Mouse (Mus musculus) neural tube, embryonic 12.5 days (tissue): ENCODE results near the gene Smyd2. TPM values are rescaled to one million over a fixed set of nuclear protein-coding genes. Genes with fewer than 3 reads are reported as not detected.

Experiments used
- ATAC-seq: fragments of 200-750 bp; cut with Nextera tagmentation; 2 replicates; pipeline ENCODE4 v1.8.0; 2017; ENCODE audit warnings: low read depth, mild to moderate bottlenecking, moderate TSS enrichment, moderate library complexity; ENCODE audit not compliant: low FRiP score
- H3K27ac ChIP-seq: fragments of 300-500 bp; sonication (generic); 2 replicates; pipeline ENCODE4 v1.5.1; 2016
- H3K27me3 ChIP-seq: fragments of 300-500 bp; sonication (generic); replicated peaks from 2 replicates; pipeline ENCODE4 v1.6.1; 2016; ENCODE audit warnings: mild to moderate bottlenecking
- H3K36me3 ChIP-seq: fragments of 300-500 bp; sonication (generic); 2 replicates; pipeline ENCODE4 v1.6.1; 2016; ENCODE audit warnings: mild to moderate bottlenecking
- H3K4me1 ChIP-seq: fragments of 300-500 bp; sonication (generic); 2 replicates; pipeline ENCODE4 v1.6.1; 2016
- H3K4me2 ChIP-seq: fragments of 300-500 bp; sonication (generic); replicated peaks from 2 replicates; pipeline ENCODE4 v1.6.1; 2016; ENCODE audit warnings: mild to moderate bottlenecking
- H3K4me3 ChIP-seq: fragments of 300-500 bp; sonication (generic); 2 replicates; pipeline ENCODE4 v1.5.1; 2016
- H3K9ac ChIP-seq: fragments of 300-500 bp; sonication (generic); 2 replicates; pipeline ENCODE4 v1.6.1; 2016; ENCODE audit warnings: mild to moderate bottlenecking
- H3K9me3 ChIP-seq: fragments of 300-500 bp; sonication (generic); 2 replicates; pipeline ENCODE4 v1.6.1; 2016; ENCODE audit warnings: mild to moderate bottlenecking
- WGBS: fragments of 180-500 bp; shearing (Covaris S2); methylation state at CpG from one replicate; pipeline ENCODE4 v1.1.7; 2016; 5-methylcytosine and 5-hydroxymethylcytosine counted together
- polyA plus RNA-seq: library from polyadenylated mRNA; unstranded; fragments of >200 nt; fragmentation: Nextera tagmentation; extraction: Ambion mirVana; gene quantifications from 2 replicates; pipeline ENCODE4 v1.2.1, GENCODE M21; 2016

Smyd2 gene
- polyA plus RNA-seq, 1 experiment from 2014 or later: 52.2 TPM

DNA sequence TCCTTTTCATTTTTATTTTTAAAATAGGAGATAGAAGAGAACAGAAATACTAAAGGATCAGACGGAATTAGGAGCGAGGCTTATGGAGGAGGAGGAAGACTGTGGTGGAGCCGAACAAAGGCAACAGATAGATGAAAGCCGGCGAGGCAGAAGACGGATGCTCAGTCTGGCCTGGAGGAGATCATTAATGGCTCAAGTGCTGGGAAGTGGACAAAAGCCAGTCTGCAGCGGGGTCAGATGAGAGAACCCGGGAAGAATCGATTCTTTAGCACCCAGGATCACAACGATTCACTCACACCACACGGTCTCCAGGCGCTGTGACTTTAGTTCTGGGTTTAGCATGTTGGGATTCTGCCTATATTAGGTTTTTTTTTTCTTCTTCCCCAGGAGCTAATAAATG lies 10.0 kb upstream of the Smyd2 start:
- ATAC-seq: no peak
- WGBS: 16% methylated on average over 12 of the region's 12 CpGs

DNA sequence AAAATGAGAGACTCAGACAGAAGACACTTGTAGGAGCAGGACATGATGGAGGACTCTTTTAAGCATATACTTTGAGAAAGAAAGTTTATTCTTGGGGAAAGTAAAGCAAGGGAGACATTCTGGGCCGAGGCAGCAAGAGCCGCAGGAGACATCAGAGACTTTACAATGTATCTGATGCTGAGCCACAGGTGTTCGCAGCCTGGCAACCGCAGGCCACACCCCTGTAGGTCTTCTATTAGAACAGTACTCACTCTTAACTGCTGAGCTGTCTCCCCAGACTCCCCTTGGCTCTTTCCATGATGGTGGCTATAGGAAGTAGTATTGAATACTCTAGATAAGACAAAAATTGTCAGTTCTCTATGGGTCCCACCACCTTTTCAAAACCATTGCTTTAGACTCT lies 7.7 kb upstream of the Smyd2 start:
- WGBS: 57% methylated on average over 4 of the region's 4 CpGs
- Histone ChIP-seq H3K27ac (no peak overlapping the region), H3K36me3 (no peaks in the 10 kb centered on the region), H3K4me3 (no peak overlapping the region), H3K9ac (no peak overlapping the region), H3K4me1 (peaks cover 5% of the 10 kb centered on the region; the same call in 1 of the 2 replicates), H3K9me3 (no peaks in the 10 kb centered on the region), H3K4me2 (no peak overlapping the region), H3K27me3 (no peaks in the 10 kb centered on the region)
- no peak for ATAC-seq

More for the DNA sequence above, 10.0 kb upstream of the Smyd2 start:
- Histone ChIP-seq H3K36me3 (no peaks in the 10 kb centered on the region), H3K9ac (no peak overlapping the region), H3K4me1 (peaks cover 5% of the 10 kb centered on the region; the same call in 1 of the 2 replicates), H3K9me3 (no peaks in the 10 kb centered on the region), H3K27me3 (no peaks in the 10 kb centered on the region), H3K27ac (no peak overlapping the region), H3K4me3 (no peak overlapping the region), H3K4me2 (no peak overlapping the region)

DNA sequence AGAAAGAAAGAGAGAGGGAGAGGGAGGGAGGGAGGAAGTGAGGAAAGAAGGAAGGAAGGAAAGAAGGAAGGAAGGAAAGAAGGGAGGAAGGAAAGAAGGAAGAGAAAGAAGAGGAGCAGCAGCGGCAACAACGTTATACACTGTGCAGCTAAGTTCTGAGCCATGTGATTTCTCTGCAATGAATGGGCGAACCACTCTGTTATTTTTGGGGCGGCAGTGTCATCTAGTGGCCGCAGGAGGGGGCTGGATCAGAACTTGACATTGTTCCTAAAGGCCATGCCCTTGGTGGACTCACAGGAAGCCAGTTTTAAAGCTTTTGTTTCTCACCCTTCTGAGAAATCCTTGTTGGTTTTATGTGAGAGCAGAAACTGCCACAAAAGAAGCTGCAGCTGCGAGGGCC lies 5.5 kb upstream of the Smyd2 start:
- H3K4me1 ChIP-seq: peaks cover 8% of the 10 kb centered on the region
- H3K4me2 ChIP-seq: peak overlapping the region; percentile 24; the same call in 1 of the 2 replicates
- 4% methylated on average over 6 of the region's 6 CpGs for WGBS
- H3K27me3 ChIP-seq: no peaks in the 10 kb centered on the region
- no peaks in the 10 kb centered on the region for H3K36me3 ChIP-seq
- H3K4me3 ChIP-seq: no peak overlapping the region
- H3K27ac ChIP-seq: no peak overlapping the region
- no peaks in the 10 kb centered on the region for H3K9me3 ChIP-seq
- 0 out of 2 replicates have a peak, but pooled peaks have one; percentile 50 for ATAC-seq
- H3K9ac ChIP-seq: no peak overlapping the region

DNA sequence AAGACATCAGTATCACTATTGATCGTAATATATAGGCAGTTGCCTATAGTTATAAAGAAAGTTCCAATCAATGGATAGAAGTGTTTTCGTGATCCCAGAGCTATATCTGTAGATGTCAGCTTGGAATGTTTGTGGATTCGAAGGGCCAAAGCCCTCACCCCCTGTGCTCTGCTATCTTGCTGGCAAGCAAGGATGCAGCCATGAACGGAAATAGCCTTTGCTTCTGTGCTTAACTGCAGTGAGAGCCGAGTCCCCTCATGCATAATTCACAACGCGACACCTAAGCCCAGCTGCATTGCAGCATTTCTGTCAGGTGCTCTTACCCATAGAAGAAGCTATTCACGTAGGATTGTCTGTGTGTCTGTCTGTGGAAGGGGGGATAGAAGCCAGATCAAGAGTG lies 4.1 kb upstream of the Smyd2 start:
- Histone ChIP-seq H3K9me3 (no peaks in the 10 kb centered on the region), H3K27me3 (no peaks in the 10 kb centered on the region), H3K36me3 (no peaks in the 10 kb centered on the region), H3K4me3 (no peak overlapping the region), H3K4me2 (no peak overlapping the region), H3K27ac (no peak overlapping the region), H3K4me1 (peaks cover 17% of the 10 kb centered on the region), H3K9ac (no peak overlapping the region)
- 59% methylated on average over 8 of the region's 8 CpGs for WGBS
- ATAC-seq: no peak

DNA sequence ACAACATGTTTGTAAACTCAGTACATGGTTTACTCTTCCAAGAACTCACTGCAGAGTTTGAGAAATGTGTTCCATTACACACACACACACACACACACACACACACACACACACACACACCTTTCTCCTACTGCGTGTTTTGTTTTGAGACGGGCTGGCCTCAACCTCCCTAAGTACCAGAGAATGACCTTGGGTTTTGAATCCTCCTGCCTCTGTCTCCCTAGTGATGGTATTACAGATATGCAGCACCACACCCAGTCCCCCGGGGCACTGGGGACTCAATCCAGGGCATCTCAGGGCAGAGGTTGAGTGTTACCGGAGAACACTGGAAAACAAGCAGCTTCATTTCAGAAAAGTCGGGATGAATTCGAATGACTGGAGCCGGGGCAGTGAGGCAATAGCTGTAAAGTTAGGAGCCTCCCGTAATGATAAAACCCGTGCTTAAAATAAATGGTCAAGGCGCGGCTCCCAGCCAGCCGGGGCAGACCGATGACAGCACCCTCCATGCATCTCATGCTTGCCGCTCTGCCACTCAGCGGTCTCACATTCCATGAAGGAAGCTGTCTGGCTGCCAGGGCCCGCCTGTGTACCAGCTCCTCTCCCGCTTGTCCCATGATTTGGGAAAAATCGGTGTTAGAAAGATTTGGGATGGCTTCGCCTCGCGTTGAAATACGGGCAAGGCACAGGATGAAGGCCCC lies 1.9 kb upstream of the Smyd2 start:
- H3K4me1 ChIP-seq: peaks cover 21% of the 10 kb centered on the region
- ATAC-seq: no peak
- no peaks in the 10 kb centered on the region for H3K9me3 ChIP-seq
- H3K4me3 ChIP-seq: no peak overlapping the region
- no peaks in the 10 kb centered on the region; the same call in 1 of the 2 replicates for H3K27me3 ChIP-seq
- no peak overlapping the region for H3K4me2 ChIP-seq
- H3K9ac ChIP-seq: no peak overlapping the region
- H3K36me3 ChIP-seq: no peaks in the 10 kb centered on the region
- H3K27ac ChIP-seq: no peak overlapping the region
- 78% methylated on average over 22 of the region's 22 CpGs for WGBS

DNA sequence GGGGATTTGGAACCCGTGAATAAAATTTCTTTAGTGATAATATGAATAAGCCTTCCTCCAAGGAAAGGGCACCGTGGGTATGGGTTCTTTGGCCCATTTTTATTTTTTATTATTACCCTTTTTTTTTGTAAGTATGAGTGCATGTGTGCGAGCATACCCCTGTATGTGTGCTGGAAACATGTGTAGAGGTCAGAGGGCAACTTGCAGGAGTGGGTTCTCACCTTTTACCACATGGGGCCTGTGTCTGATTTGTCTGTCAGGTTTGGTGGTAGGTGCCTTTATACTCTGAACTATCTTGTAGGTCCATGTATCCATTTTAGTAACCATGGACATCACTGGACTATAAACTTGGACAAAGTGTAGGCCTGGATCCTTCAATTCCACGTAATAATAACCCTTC lies 994 bp upstream of the Smyd2 start:
- Histone ChIP-seq H3K36me3 (no peaks in the 10 kb centered on the region), H3K9ac (no peak overlapping the region)
- no peak for ATAC-seq

DNA sequence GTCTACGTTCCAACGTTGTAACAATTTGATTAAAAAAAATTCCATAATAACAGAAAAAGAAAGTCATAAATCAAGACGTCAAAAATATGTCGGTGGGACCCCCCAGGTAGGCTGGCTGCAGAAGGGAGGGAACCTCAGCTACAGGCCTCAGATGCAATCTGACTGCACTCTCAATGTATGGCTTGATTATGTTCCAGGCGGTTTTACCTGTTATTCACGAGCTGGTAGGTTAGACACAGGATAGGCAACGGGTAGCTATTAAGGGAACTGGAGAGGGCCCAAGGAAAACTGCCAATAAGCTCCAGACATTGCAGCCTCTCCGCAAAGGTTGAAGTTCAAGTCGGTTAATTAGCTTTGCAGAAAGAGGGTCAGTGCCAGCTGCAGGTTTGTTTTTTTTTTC lies 558 bp upstream of the Smyd2 start:
- Histone ChIP-seq H3K4me3 (peak overlapping the region; percentile 75), H3K9ac (peak overlapping the region; percentile 76), H3K36me3 (no peaks in the 10 kb centered on the region), H3K9me3 (no peaks in the 10 kb centered on the region), H3K4me1 (peaks cover 23% of the 10 kb centered on the region), H3K4me2 (peak overlapping the region; percentile 96), H3K27me3 (no peaks in the 10 kb centered on the region; the same call in 1 of the 2 replicates), H3K27ac (no peak overlapping the region)
- WGBS: 19% methylated on average over 9 of the region's 9 CpGs
- no peak for ATAC-seq

More for the DNA sequence above, 994 bp upstream of the Smyd2 start:
- 81% methylated on average over 4 of the region's 4 CpGs for WGBS
- Histone ChIP-seq H3K4me3 (no peak overlapping the region), H3K9me3 (no peaks in the 10 kb centered on the region), H3K27me3 (no peaks in the 10 kb centered on the region; the same call in 1 of the 2 replicates), H3K27ac (no peak overlapping the region), H3K4me1 (peaks cover 21% of the 10 kb centered on the region), H3K4me2 (no peak overlapping the region)

DNA sequence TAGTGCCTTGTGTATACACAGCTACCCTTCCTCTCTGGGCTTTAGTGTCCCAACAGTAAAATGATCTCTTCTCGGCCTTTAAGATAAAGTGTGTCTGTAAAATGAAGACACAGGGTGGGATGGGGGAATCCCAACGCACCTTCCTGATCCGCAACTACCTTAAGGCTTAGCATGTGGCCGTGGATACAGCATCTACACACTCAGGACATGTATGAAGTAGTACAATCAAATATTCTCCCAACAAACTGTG lies 670 bp downstream of the Smyd2 start:
- no peaks in the 10 kb centered on the region for H3K36me3 ChIP-seq
- H3K27ac ChIP-seq: no peak overlapping the region
- peak overlapping the region; percentile 75 for H3K4me3 ChIP-seq
- peaks cover 31% of the 10 kb centered on the region for H3K4me1 ChIP-seq
- no peaks in the 10 kb centered on the region; the same call in 1 of the 2 replicates for H3K27me3 ChIP-seq
- WGBS: 3% methylated on average over 4 of the region's 4 CpGs
- H3K9me3 ChIP-seq: no peaks in the 10 kb centered on the region
- no peak; the same call in 1 of the 2 replicates for ATAC-seq
- peak overlapping the region; percentile 76 for H3K9ac ChIP-seq
- peak overlapping the region; percentile 96 for H3K4me2 ChIP-seq

DNA sequence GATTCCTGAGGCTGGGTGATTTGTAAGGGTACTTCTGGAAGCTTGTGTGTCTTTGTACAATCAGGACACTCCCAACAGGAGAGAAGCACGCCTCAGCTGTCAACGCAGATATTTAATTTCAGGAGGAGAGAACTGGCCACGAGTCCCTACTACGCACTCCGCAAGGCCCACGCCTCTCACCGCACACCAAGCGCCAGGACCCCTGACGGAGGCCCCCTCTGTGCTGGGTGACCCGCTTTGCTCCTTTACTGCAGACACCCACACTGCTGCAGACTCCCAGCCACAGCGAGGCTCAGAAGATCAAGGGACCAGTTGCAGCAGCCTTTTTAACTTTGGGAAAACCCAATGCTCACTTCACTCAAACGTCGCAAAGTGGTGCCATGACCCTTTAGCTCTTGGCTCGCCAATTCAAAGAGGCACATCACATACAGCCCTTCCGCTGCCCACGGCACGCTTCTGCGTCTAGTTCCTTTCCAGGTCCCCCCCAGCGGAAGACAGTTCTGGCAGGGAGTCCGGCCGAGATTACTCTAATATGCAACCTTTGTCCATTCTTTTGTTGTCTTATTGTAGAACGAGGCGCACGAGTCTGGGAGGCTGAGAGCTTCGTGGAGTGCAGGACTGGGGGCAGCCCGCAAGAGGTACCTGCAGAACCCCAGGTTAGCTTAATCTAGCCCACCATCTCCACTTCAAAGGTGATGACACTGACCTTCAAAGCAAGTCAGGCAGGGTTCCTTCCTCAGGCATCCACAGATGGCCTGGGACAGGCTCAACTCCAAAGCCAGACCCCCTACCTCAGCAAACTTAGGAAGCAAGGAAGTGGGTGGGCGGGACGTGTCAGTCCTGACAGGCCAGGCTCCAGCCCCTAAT lies 1.2 kb downstream of the Smyd2 start:
- Histone ChIP-seq H3K9me3 (no peaks in the 10 kb centered on the region), H3K9ac (0 out of 2 replicates have a peak overlapping the region, but pooled peaks have one; percentile 76), H3K27ac (no peak overlapping the region), H3K4me1 (peaks cover 34% of the 10 kb centered on the region), H3K27me3 (no peaks in the 10 kb centered on the region; the same call in 1 of the 2 replicates), H3K4me3 (peak overlapping the region; percentile 75), H3K36me3 (no peaks in the 10 kb centered on the region), H3K4me2 (peak overlapping the region; percentile 96)
- peak; percentile 30; the same call in 1 of the 2 replicates for ATAC-seq
- 38% methylated on average over 28 of the region's 28 CpGs for WGBS

DNA sequence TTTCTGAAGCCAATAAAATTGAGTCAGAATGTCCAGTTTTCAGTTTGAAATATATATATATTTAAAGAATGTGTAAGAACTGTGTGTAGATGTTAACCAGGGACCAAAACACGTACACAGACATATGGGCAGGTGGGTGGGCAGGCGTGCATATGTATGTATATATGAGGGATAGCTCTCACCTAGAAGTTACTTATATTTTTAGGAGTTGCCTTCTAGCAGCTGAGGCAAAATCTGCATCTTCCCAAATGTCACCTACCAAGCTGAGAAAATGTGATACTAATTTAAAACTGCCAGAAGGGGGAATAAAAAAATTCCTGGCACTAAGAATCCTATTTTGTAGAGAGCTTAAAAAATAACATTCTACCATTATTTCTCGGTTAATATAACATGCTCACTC lies 2.4 kb downstream of the Smyd2 start:
- no peak for ATAC-seq
- Histone ChIP-seq H3K9ac (no peak overlapping the region), H3K36me3 (no peaks in the 10 kb centered on the region), H3K9me3 (no peaks in the 10 kb centered on the region), H3K27ac (no peak overlapping the region), H3K4me3 (no peak overlapping the region), H3K27me3 (no peaks in the 10 kb centered on the region; the same call in 1 of the 2 replicates), H3K4me1 (peaks cover 34% of the 10 kb centered on the region), H3K4me2 (no peak overlapping the region)
- WGBS: 91% methylated on average over 3 of the region's 3 CpGs

DNA sequence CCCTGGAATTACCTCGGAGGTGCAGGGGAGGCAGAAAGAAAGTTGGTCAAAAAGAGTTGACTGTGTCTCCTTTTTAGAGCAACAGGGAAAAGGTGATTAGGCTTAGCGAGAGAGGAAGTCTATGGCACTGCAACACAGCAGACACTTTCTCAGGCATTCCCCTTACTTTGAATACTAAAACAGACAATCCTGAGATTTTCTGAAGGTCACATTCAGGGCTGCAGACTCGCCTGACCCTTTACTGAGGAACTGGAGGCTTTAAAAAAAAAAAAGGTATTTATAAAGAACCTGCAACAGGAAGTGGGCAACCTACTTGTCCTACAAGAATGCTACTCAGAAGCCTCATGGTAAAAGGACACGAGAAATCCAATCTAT lies 5.0 kb downstream of the Smyd2 start:
- Histone ChIP-seq H3K27ac (no peak overlapping the region), H3K4me1 (peaks cover 36% of the 10 kb centered on the region), H3K36me3 (peaks cover 6% of the 10 kb centered on the region; the same call in 1 of the 2 replicates), H3K4me3 (no peak overlapping the region), H3K9ac (no peak overlapping the region), H3K4me2 (no peak overlapping the region), H3K27me3 (no peaks in the 10 kb centered on the region; the same call in 1 of the 2 replicates), H3K9me3 (no peaks in the 10 kb centered on the region)
- WGBS: 37% methylated on average over 4 of the region's 4 CpGs
- ATAC-seq: no peak

DNA sequence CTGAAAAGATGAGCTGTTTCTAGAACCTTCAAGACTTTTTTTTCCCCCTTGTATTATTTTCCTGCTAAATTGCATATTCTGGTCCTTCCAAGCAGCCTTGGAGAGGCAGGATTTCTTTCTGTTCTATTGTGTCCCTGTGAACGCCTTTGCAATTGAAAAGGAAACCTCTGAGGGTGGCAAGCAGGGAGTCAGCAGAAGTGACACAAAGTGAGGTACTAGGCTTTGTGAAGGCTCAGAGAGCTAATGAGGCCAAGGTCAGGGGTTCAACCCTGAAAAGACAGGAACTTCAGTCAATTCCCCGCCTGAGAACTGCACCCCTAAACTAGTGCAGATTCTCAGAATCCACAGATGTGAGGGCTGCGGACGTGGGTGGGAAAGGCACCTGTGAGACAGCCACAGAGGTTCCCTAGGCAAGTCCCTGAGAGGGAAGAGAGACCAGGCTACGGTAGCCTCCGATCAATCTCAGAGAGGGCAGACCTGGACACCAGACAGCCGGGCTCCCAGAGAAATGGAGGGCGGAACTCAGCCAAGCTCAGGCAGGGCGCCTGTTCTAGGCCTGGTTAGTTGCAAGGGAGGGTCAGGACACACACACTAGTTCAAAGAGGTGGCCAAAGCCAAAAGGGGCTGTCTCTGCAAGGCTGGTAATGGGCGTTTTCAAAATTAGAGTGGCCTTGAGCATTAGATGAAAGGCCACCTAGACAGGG lies 5.6 kb downstream of the Smyd2 start:
- Histone ChIP-seq H3K9ac (no peak overlapping the region), H3K27ac (no peak overlapping the region), H3K4me3 (no peak overlapping the region), H3K4me1 (peaks cover 33% of the 10 kb centered on the region), H3K4me2 (no peak overlapping the region), H3K27me3 (no peaks in the 10 kb centered on the region; the same call in 1 of the 2 replicates), H3K9me3 (no peaks in the 10 kb centered on the region), H3K36me3 (peaks cover 6% of the 10 kb centered on the region; the same call in 1 of the 2 replicates)
- no peak for ATAC-seq
- WGBS: 27% methylated on average over 10 of the region's 10 CpGs
